Mouse (Mus musculus) limb, embryonic 12.5 days (tissue): ENCODE measurements around the gene Arid4a. TPM values are rescaled to one million over a fixed set of nuclear protein-coding genes. Genes with fewer than 3 reads are reported as not detected.
"Not testable (repeated sequence)": the region's sequence is repeated elsewhere in the genome, so short reads cannot be mapped to it uniquely, and the experiment has no call there.

ENCODE experiments used
- ATAC-seq: fragments of 200-750 bp; cut with Nextera tagmentation; 2 replicates; pipeline ENCODE4 v1.8.0; 2017; ENCODE audit warnings: low read depth, moderate TSS enrichment; ENCODE audit not compliant: insufficient number of reproducible peaks, insufficient read depth, low FRiP score, low TSS enrichment
- H3K27ac ChIP-seq: fragments of 300-500 bp; sonication (generic); 2 replicates; pipeline ENCODE4 v1.5.1; 2016; ENCODE audit warnings: mild to moderate bottlenecking, moderate library complexity
- H3K27me3 ChIP-seq: fragments of 300-500 bp; sonication (generic); 2 replicates; pipeline ENCODE4 v1.6.1; 2016; ENCODE audit warnings: mild to moderate bottlenecking, moderate library complexity
- H3K36me3 ChIP-seq: fragments of 300-500 bp; sonication (generic); 2 replicates; pipeline ENCODE4 v1.6.1; 2016; ENCODE audit warnings: mild to moderate bottlenecking, moderate library complexity
- H3K4me1 ChIP-seq: fragments of 300-500 bp; sonication (generic); replicated peaks from 2 replicates; pipeline ENCODE4 v1.6.1; 2016
- H3K4me2 ChIP-seq: fragments of 300-500 bp; sonication (generic); 2 replicates; pipeline ENCODE4 v1.6.1; 2016; ENCODE audit warnings: mild to moderate bottlenecking, moderate library complexity
- H3K4me3 ChIP-seq: fragments of 300-500 bp; sonication (generic); replicated peaks from 2 replicates; pipeline ENCODE4 v1.5.1; 2016; ENCODE audit warnings: mild to moderate bottlenecking
- H3K9ac ChIP-seq: fragments of 300-500 bp; sonication (generic); replicated peaks from 2 replicates; pipeline ENCODE4 v1.6.1; 2016; ENCODE audit warnings: mild to moderate bottlenecking, moderate library complexity
- H3K9me3 ChIP-seq: fragments of 300-500 bp; sonication (generic); 2 replicates; pipeline ENCODE4 v1.6.1; 2016; ENCODE audit warnings: mild to moderate bottlenecking, moderate library complexity
- whole genome bisulfite sequencing: fragments of 180-500 bp; shearing (Covaris S2); methylation state at CpG from one replicate; pipeline ENCODE4 v1.1.7; 2016; 5-methylcytosine and 5-hydroxymethylcytosine counted together
- polyA plus RNA-seq: library from polyadenylated mRNA; unstranded; fragments of >200 nt; fragmentation: Nextera tagmentation; extraction: Ambion mirVana; gene quantifications from 2 replicates; pipeline ENCODE4 v1.2.1, GENCODE M21; 2016

Arid4a gene
- polyA plus RNA-seq, 1 experiment from 2014 or later, result 39.3 TPM

GRCm38 (mm10) chr12:71053486-71053885 lies 37.7 kb downstream of the Arid4a start:
- Histone ChIP-seq H3K36me3 (peaks cover 32% of the 10 kb centered on the region), H3K4me1 (no peaks in the 10 kb centered on the region), H3K4me2 (no peak overlapping the region), H3K27ac (no peak overlapping the region), H3K4me3 (no peak overlapping the region), H3K27me3 (no peaks in the 10 kb centered on the region), H3K9me3 (no peaks in the 10 kb centered on the region), H3K9ac (no peak overlapping the region)
- WGBS, result 89% methylated on average over 1 of the region's 1 CpGs
- no peak for ATAC-seq

GRCm38 (mm10) chr12:71055537-71055936 lies 39.7 kb downstream of the Arid4a start:
- no peaks in the 10 kb centered on the region for H3K27me3 ChIP-seq
- peaks cover 35% of the 10 kb centered on the region for H3K36me3 ChIP-seq
- no peak for ATAC-seq
- no peaks in the 10 kb centered on the region for H3K9me3 ChIP-seq
- WGBS, result 82% methylated on average over 3 of the region's 3 CpGs
- no peaks in the 10 kb centered on the region for H3K4me1 ChIP-seq
- no peak overlapping the region for H3K4me3 ChIP-seq
- H3K9ac ChIP-seq, result no peak overlapping the region
- no peak overlapping the region for H3K4me2 ChIP-seq
- no peak overlapping the region for H3K27ac ChIP-seq

GRCm38 (mm10) chr12:71059741-71060140 lies 44.0 kb downstream of the Arid4a start:
- 98% methylated on average over 7 of the region's 7 CpGs for WGBS
- H3K9me3 ChIP-seq, result no peaks in the 10 kb centered on the region
- no peak overlapping the region for H3K4me2 ChIP-seq
- H3K4me3 ChIP-seq, result no peak overlapping the region
- no peak for ATAC-seq
- H3K4me1 ChIP-seq, result no peaks in the 10 kb centered on the region
- no peak overlapping the region for H3K27ac ChIP-seq
- H3K27me3 ChIP-seq, result no peaks in the 10 kb centered on the region
- H3K9ac ChIP-seq, result no peak overlapping the region
- peaks cover 65% of the 10 kb centered on the region for H3K36me3 ChIP-seq

DNA sequence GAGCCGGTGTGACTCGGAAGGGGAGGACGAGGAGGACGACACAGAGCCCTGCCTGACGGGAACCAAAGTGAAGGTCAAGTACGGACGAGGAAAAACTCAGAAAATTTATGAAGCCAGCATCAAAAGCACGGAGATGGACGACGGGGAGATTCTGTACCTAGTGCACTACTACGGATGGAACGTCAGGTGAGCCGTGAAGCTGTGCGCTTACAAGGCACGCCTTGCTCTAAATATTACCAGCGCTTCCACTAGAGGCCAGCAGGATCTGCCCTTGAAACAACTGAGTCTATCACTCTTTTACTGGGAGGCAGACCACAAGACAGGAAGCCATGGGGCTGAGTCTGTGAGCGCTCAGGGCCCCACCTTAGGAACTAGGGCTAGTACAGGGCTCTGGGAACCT lies 54.1 kb downstream of the Arid4a start:
- Histone ChIP-seq H3K4me3 (no peak overlapping the region), H3K9ac (no peak overlapping the region; the same call in 1 of the 2 replicates), H3K4me1 (no peaks in the 10 kb centered on the region), H3K36me3 (peaks cover 88% of the 10 kb centered on the region), H3K4me2 (no peak overlapping the region), H3K27me3 (no peaks in the 10 kb centered on the region), H3K27ac (no peak overlapping the region), H3K9me3 (no peaks in the 10 kb centered on the region)
- 91% methylated on average over 17 of the region's 17 CpGs for WGBS
- no peak for ATAC-seq

DNA sequence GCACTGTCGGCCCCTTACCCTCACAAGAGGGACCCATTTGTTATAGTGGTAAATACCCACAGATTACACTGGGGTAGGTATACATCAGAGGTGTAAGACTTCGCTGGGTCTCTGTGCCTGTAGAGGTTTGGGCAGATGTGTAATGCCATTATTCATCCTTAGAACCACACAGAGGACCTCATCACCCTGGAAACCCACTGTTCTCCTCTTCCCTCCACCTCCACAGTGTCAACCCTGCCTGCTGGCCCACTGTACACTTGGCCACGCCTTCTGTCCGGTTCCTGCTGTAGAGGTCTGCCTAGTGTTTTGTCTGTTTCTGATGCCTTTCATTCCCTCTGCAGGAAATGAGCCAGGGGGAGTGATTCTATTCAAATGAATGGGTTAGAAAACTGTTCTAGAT lies 56.3 kb downstream of the Arid4a start:
- Histone ChIP-seq H3K36me3 (peaks cover 93% of the 10 kb centered on the region), H3K27ac (no peak overlapping the region), H3K4me3 (no peak overlapping the region), H3K4me2 (no peak overlapping the region), H3K9ac (no peak overlapping the region), H3K27me3 (no peaks in the 10 kb centered on the region), H3K9me3 (no peaks in the 10 kb centered on the region), H3K4me1 (no peaks in the 10 kb centered on the region)
- ATAC-seq, result no peak
- 95% methylated on average over 4 of the region's 4 CpGs for WGBS

- Histone ChIP-seq H3K27ac (no peak overlapping the region), H3K4me3 (no peak overlapping the region), H3K9ac (no peak overlapping the region), H3K27me3 (no peaks in the 10 kb centered on the region), H3K36me3 (peaks cover 81% of the 10 kb centered on the region), H3K4me2 (no peak overlapping the region), H3K4me1 (no peaks in the 10 kb centered on the region), H3K9me3 (no peaks in the 10 kb centered on the region)
- ATAC-seq, result no peak
- 63% methylated on average over 12 of the region's 12 CpGs for WGBS
Observed at GRCm38 (mm10) chr12:71073113-71073730, 57.4 kb downstream of the Arid4a start.

DNA sequence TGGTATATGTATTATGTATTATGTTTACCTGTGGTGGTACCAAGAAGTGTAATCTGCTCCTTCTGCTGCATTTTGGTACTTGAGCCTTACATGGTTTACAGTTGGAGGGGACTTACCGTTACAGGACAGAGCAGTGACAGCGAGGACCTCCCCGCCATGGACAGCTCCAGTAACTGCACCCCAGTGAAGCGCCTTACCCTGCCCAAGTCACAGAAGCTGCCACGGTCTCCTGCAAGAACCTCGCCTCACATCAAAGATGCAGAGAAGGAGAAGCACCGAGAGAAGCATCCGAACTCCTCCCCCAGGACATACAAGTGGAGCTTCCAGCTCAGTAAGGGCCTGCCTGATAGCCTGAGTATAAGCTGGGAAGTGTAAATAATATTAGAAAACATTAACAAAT lies 70.5 kb downstream of the Arid4a start:
- Histone ChIP-seq H3K27me3 (no peaks in the 10 kb centered on the region), H3K4me3 (no peak overlapping the region), H3K27ac (no peak overlapping the region), H3K9ac (no peak overlapping the region), H3K9me3 (no peaks in the 10 kb centered on the region), H3K36me3 (peaks cover 28% of the 10 kb centered on the region), H3K4me2 (no peak overlapping the region), H3K4me1 (no peaks in the 10 kb centered on the region)
- 90% methylated on average over 8 of the region's 8 CpGs for WGBS
- ATAC-seq, result no peak

DNA sequence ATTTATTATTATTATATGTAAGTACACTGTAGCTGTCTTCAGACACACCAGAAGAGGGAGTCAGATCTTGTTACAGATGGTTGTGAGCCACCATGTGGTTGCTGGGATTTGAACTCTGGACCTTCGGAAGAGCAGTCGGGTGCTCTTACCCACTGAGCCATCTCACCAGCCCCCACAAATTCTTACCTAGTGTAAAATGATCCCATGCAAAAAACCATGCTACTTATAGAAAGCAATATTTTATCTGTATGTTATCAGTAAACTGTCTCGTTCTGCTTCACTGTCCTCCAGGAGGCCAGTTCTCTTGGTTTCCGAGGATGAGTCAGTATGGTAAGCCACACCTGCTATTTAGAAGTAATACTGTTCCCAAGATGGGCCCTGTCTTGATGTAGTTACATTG lies 88.5 kb downstream of the Arid4a start:
- H3K27me3 ChIP-seq, H3K9me3 ChIP-seq, H3K36me3 ChIP-seq, H3K4me1 ChIP-seq, H3K4me3 ChIP-seq, H3K4me2 ChIP-seq, H3K9ac ChIP-seq, H3K27ac ChIP-seq, ATAC-seq: not testable (repeated sequence)
- 88% methylated on average over 4 of the region's 4 CpGs for WGBS

DNA sequence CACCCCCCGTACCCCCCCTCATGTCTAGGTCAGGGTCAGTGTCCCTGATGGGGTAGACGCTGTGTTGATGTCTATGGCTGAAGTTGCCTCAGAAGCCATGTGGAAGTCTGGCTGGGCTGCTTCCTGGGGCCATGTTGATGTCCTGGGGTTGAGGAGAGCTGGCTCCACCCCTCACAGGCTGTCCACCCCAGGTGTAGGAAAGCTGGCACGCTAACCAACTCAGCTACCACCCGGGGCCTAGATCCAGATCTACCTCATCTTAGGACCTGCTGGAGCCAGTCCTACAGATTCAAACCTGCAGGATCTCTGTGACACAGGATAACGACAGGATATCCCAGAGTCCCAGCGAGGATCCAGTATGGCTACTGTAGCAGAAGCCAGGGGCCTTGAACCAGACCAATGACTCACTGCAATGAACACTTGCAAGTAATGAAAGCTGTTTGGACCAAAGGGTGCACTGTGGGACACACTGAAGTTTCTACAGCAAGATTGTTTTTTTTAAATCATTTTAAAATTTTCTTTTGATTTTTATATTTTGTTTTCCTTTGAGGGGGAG lies 91.5 kb downstream of the Arid4a start:
- no peak for ATAC-seq
- WGBS, result 82% methylated on average over 6 of the region's 6 CpGs
- H3K9me3 ChIP-seq, result no peaks in the 10 kb centered on the region
- no peak overlapping the region for H3K9ac ChIP-seq
- no peak overlapping the region for H3K4me2 ChIP-seq
- H3K27me3 ChIP-seq, result peaks cover 8% of the 10 kb centered on the region
- no peaks in the 10 kb centered on the region for H3K36me3 ChIP-seq
- no peak overlapping the region for H3K27ac ChIP-seq
- H3K4me3 ChIP-seq, result no peak overlapping the region
- peaks cover 4% of the 10 kb centered on the region for H3K4me1 ChIP-seq

GRCm38 (mm10) chr12:71111331-71111730 lies 95.5 kb downstream of the Arid4a start, which contains the start of gene Tomm20l:
Gene Tomm20l (plus strand): TSS chr12:71111428.
- H3K9me3 ChIP-seq, result no peaks in the 10 kb centered on the region
- no peak for ATAC-seq
- H3K36me3 ChIP-seq, result no peaks in the 10 kb centered on the region
- H3K4me3 ChIP-seq, result peak within 1 kb of the TSS; percentile 32
- H3K27ac ChIP-seq, result no peak within 1 kb of the TSS
- H3K9ac ChIP-seq, result peak within 1 kb of the TSS; percentile 40
- WGBS, result 8% methylated on average over 33 of the region's 33 CpGs
- H3K4me2 ChIP-seq, result peak within 1 kb of the TSS; percentile 60
- peaks cover 11% of the 10 kb centered on the region for H3K4me1 ChIP-seq
- H3K27me3 ChIP-seq, result peaks cover 8% of the 10 kb centered on the region

GRCm38 (mm10) chr12:71113074-71113473 lies 97.3 kb downstream of the Arid4a start:
- peaks cover 8% of the 10 kb centered on the region for H3K27me3 ChIP-seq
- no peak for ATAC-seq
- peaks cover 11% of the 10 kb centered on the region for H3K4me1 ChIP-seq
- H3K36me3 ChIP-seq, result no peaks in the 10 kb centered on the region
- H3K4me3 ChIP-seq, result no peak overlapping the region
- H3K4me2 ChIP-seq, result no peak overlapping the region
- WGBS, result 85% methylated on average over 10 of the region's 10 CpGs
- no peaks in the 10 kb centered on the region for H3K9me3 ChIP-seq
- no peak overlapping the region for H3K9ac ChIP-seq
- H3K27ac ChIP-seq, result no peak overlapping the region
